Mouse (Mus musculus): ENCODE data around the gene Rps6ka3. TPM values are rescaled to one million over a fixed set of nuclear protein-coding genes. Genes with fewer than 3 reads are reported as not detected.

Gene Rps6ka3
- total RNA-seq (2023) = 100 to 1,000 TPM; 118 to 124 TPM

DNA sequence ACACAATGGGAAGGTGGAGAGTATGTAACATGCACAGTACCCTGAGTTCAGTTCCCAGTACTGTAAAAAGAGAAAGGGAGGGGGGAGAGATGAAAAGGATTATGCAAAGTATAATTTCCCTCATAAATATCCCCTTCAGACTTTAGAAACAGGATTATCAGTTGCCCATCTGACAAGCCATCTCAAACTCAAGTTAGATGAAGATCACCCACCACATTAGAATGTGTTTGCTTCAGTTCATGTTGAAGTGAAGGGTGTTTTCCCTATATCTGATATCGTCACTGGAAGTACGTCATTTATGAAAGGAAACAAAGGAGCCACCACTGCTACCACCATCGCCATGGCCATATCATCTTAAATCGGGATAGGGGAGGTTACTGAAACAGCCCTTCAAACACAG lies at the start of gene Rps6ka3:
Rps6ka3 (plus strand) TSS at position 301 of the 400 bp plus-strand sequence.

GRCm38 (mm10) chrX:159371831-159372752 lies 162.0 kb downstream of the Rps6ka3 start, which contains the start of gene Eif1ax:
Gene Eif1ax (plus strand): TSS chrX:159372178.

DNA sequence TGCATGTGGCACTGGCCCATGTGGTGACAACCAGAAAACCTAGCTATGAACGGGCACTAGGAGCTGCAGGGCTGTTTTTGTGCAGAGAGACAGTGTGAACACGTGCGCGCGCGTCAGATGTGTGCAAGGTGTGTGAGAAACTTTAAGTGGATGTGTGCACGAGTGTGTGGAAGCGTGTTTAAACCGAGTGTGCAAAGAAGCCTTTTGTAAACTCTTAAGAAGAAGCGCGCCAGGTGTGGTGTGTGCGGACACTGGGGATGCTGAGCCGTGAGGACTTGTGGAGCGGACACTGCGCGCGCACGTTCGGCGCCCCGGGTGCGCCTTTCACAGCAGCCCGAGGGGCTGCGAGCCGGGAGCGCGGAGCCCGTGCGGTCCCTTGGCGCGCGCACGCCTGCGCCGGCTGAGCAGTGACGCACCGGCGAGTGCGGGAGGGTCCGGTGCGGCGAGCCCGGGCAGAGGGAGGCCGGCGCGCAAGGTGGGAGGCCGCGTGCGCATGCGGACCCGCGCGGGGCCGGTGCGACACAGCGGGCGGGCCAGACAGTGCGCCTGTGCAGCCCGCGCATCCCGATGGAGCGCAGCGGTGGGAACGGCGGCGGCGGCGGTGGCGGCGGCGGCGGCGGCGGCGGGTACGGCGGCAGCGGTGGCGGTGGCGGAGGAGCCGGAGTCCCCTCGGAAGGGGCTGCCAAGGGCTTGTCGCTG lies 204.2 kb downstream of the Rps6ka3 start, which contains the start of gene Map7d2:
Map7d2 (plus strand) TSS at position 443 of the 699 bp plus-strand sequence.

Other genes with a start within 250 kb of the Rps6ka3 start
- 10 to 100 TPM; 41.0 to 47.2 TPM for gene Eif1ax, start 161.9 kb downstream of the Rps6ka3 start, total RNA-seq (2023)
- not detected for gene Map7d2, start 204.3 kb downstream of the Rps6ka3 start, total RNA-seq (2023)

Data from T-cell, adult 66 days (primary cell).